Mouse (Mus musculus) midbrain, postnatal 0 days (tissue): ENCODE results near the gene Dbndd1. TPM values are rescaled to one million over a fixed set of nuclear protein-coding genes. Genes with fewer than 3 reads are reported as not detected.
"Not testable (repeated sequence)": the region's sequence is repeated elsewhere in the genome, so short reads cannot be mapped to it uniquely, and the experiment has no call there.

Source experiments
- ATAC-seq: fragments of 200-750 bp; cut with Nextera tagmentation; 2 replicates; pipeline ENCODE4 v1.8.0; 2017; ENCODE audit warnings: moderate number of reproducible peaks, mild to moderate bottlenecking, moderate TSS enrichment, moderate library complexity; ENCODE audit not compliant: low FRiP score
- DNase-seq: peaks from one replicate; pipeline ENCODE4 v3.0.0-alpha.2; 2015; ENCODE audit warnings: low spot score
- H3K27ac ChIP-seq: fragments of 300-500 bp; sonication (generic); 2 replicates; pipeline ENCODE4 v1.5.1; 2014; ENCODE audit warnings: low read depth, mild to moderate bottlenecking, low read length, mixed read lengths
- H3K27me3 ChIP-seq: fragments of 300-500 bp; sonication (generic); 2 replicates; pipeline ENCODE4 v1.6.1; 2014; ENCODE audit warnings: low read length, control low read depth, mixed read lengths; ENCODE audit not compliant: insufficient read depth
- H3K36me3 ChIP-seq: fragments of 300-500 bp; sonication (generic); 2 replicates; pipeline ENCODE4 v1.6.1; 2014; ENCODE audit warnings: low read length, control low read depth, mixed read lengths; ENCODE audit not compliant: insufficient read depth
- H3K4me1 ChIP-seq: fragments of 300-500 bp; sonication (generic); 2 replicates; pipeline ENCODE4 v1.6.1; 2014; ENCODE audit warnings: mild to moderate bottlenecking, control low read depth, antibody characterized with exemption, low read length, mixed read lengths; ENCODE audit not compliant: insufficient read depth
- H3K4me2 ChIP-seq: fragments of 300-500 bp; sonication (generic); 2 replicates; pipeline ENCODE4 v1.6.1; 2014; ENCODE audit warnings: low read depth, mild to moderate bottlenecking, low read length, mixed read lengths; ENCODE audit not compliant: poor library complexity, severe bottlenecking
- H3K4me3 ChIP-seq: fragments of 300-500 bp; sonication (generic); 2 replicates; pipeline ENCODE4 v1.5.1; 2014; ENCODE audit warnings: low read depth, mild to moderate bottlenecking, low read length, moderate library complexity
- H3K9ac ChIP-seq: fragments of 300-500 bp; sonication (generic); replicated peaks from 2 replicates; pipeline ENCODE4 v1.6.1; 2014; ENCODE audit warnings: mild to moderate bottlenecking, low read length, moderate library complexity, mixed read lengths; ENCODE audit not compliant: poor library complexity, severe bottlenecking
- H3K9me3 ChIP-seq: fragments of 300-500 bp; sonication (generic); 2 replicates; pipeline ENCODE4 v1.6.1; 2016; ENCODE audit warnings: low read length, control low read depth
- CTCF ChIP-seq: IDR thresholded peaks from 2 replicates; pipeline ENCODE4 v1.5.1; 2016; ENCODE audit warnings: antibody characterized with exemption, mild to moderate bottlenecking
- WGBS: fragments of 180-500 bp; shearing (Covaris S2); extraction: QIAGEN DNeasy Blood & Tissue Kit; methylation state at CpG from one replicate; pipeline ENCODE4 v1.1.7; 2014; 5-methylcytosine and 5-hydroxymethylcytosine counted together
- polyA plus RNA-seq: library from polyadenylated mRNA; unstranded; fragments of >200 nt; fragmentation: Nextera tagmentation; extraction: Ambion mirVana; gene quantifications from 2 replicates; pipeline ENCODE4 v1.2.1, GENCODE M21; 2015
- total RNA-seq: library from RNA; depleted of rRNA; stranded (reverse); fragments of >200 nt; gene quantifications from 2 replicates; pipeline ENCODE4 v1.2.3, GENCODE M21; 2014; rRNA removed

Gene Dbndd1
- total RNA-seq (96.0 and 101 TPM in 2 replicates), polyA plus RNA-seq (69.6 and 74.9 TPM in 2 replicates)

DNA sequence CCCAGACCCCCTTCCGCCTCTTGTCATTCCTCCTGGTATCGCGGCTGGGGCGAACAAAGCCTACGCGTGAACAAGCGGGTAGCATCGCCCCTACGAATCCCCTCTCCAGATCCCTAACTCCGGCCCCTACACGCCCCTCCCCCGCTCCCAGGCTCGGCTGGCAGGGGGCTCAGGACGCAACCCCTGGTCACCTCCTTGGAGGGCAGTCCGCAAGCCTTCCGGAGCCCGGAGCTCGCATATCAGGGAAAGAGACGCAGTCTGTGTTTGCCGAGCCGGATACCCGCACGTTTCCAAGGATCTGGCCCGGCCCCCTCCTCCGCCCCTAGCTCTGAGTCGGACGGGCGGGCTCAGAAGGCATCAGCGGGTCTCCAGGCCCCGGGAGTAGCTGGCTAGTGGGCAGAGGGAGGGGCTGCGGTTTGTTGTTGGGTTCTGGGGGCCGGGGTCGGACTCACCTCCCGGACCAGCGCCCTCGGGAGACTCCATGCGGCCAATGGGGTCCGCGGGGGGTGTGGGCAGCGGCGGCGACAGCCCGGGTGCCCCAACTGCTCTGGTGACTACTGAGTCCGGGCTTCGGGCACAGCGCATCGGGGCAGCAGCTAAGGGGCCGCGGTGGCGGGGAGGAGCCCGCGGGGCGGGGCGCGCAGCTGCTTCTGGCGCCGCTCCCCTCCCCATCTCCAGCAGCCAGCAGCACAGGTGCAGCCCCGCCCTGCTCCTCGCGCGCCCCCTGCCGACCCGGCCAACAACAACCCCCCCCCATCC lies at the start of gene Dbndd1:
Gene Dbndd1 (minus strand): TSS at position 683 of the 759 bp plus-strand sequence.
- 0% methylated on average over 35 of the region's 63 CpGs for WGBS
- Histone ChIP-seq H3K9me3 (no peaks in the 10 kb centered on the region), H3K4me1 (peaks cover 11% of the 10 kb centered on the region), H3K9ac (peak within 1 kb of the TSS; percentile 91), H3K4me3 (peak within 1 kb of the TSS; percentile 90), H3K27ac (peak within 1 kb of the TSS; percentile 93), H3K4me2 (peak within 1 kb of the TSS; percentile 76), H3K27me3 (no peaks in the 10 kb centered on the region), H3K36me3 (peaks cover 5% of the 10 kb centered on the region)
- DNase-seq: peak; percentile 69
- TF ChIP-seq CTCF: no peak; the same call in 1 of the 2 replicates
- ATAC-seq: peak; percentile 50

DNA sequence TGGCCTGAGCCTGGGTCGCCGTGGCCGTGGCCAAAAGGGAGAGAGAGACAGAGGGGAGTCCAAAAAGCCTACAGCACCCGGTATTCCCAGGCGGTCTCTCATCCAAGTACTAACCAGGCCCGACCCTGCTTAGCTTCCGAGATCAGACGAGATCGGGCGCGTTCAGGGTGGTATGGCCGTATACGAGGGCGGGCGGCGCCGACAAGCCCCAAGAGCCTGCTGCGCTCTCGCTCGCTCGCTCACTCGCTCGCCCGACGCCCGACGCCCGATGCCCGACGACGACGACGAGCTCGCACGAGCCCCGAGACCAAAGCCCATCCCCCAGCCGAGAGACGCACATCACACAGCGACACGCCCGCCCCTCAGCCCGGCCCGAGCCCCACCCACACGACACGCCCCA lies 49.0 kb upstream of the Dbndd1 start:
- ATAC-seq, H3K4me3 ChIP-seq, DNase-seq, H3K36me3 ChIP-seq, H3K9me3 ChIP-seq, H3K27me3 ChIP-seq, H3K4me1 ChIP-seq, H3K9ac ChIP-seq, H3K4me2 ChIP-seq, H3K27ac ChIP-seq: not testable (repeated sequence)
- WGBS: no CpG with 5 or more reads among the region's 45 CpGs

DNA sequence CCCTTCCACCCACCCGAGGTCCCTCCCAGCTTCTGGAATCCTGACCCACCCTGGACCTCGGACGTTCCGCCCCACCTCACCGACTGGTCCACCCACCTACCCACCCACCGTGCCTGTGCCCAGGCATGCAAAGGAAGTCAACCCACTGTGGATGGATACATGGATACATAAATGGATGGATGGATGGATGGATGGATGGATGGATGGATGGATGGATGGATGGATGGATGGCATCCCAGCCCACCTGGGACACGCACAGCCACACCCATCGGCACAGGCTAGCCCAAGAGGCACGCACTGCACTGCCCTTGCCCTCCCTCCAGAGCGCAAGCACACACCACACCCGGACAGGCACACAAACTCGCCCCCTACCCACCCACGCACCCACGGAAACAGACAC lies 22.4 kb upstream of the Dbndd1 start:
- H3K27me3 ChIP-seq, H3K27ac ChIP-seq, H3K9me3 ChIP-seq, H3K4me3 ChIP-seq, DNase-seq, ATAC-seq, H3K4me2 ChIP-seq, H3K9ac ChIP-seq, H3K4me1 ChIP-seq: not testable (repeated sequence)
- peaks cover 35% of the 10 kb centered on the region for H3K36me3 ChIP-seq
- 68% methylated on average over 2 of the region's 14 CpGs for WGBS

DNA sequence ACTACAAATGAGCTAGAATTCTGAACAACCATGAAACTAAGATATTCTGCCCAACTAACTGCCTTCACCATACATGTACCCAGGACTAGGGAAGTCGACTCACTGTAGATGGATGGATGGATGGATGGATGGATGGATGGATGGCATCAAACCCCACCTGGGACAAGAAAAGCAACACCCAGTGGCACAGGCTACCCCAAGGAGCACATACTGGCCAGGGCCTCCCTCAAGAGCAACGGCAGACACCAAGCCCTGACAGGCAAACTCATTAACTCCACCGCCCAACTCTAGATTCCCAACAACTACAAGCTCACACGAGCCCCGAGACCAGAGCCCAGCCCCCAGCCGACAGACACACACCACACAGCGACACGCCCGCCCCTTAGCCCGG lies 21.7 kb upstream of the Dbndd1 start:
- no peak overlapping the region for H3K27ac ChIP-seq
- ATAC-seq (no peak), DNase-seq (no peak)
- no peak overlapping the region for H3K9ac ChIP-seq
- H3K4me3 ChIP-seq: no peak overlapping the region
- no peak for TF ChIP-seq CTCF
- H3K4me2 ChIP-seq: no peak overlapping the region
- 34% methylated on average over 9 of the region's 10 CpGs for WGBS
- H3K4me1 ChIP-seq: no peaks in the 10 kb centered on the region
- H3K9me3 ChIP-seq: no peaks in the 10 kb centered on the region
- H3K36me3 ChIP-seq: peaks cover 41% of the 10 kb centered on the region
- H3K27me3 ChIP-seq: no peaks in the 10 kb centered on the region

DNA sequence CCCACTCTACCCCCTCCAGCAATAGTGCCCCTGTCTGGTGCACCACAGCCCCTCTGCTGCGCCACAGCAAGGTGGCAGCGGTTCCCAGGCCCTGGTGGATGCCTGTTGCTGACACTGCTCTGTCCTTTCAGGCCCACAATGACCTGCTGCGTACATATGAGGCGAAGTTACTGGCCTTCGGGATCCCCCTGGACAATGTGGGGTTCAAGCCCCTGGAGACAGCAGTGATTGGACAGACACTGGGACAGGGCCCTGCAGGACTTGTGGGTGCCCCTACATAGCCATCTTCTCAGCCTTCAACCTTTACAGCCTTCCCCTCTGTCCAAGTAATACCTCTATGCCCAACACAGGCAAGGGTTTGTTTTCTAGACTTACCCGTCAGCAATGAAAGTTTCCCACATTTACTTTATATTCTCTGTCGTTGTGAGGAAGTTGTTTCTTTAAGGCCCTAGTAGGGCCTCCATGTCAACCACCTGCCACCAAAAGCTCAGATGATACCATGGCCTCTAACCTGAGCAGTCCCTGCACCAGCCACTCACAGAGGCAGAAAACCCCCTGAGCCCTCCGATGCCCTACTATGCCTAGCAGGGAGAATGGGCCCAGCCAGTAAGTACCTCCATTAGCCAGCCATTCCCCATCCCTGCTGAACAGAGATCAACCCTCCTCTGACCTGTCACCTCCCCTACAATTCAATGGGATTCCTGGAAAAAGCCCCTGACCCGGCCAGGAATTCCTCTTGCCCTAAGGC lies 21.2 kb upstream of the Dbndd1 start:
- no peak for ATAC-seq
- WGBS: 91% methylated on average over 9 of the region's 9 CpGs
- Histone ChIP-seq H3K9ac (no peak overlapping the region), H3K36me3 (peaks cover 47% of the 10 kb centered on the region), H3K4me2 (no peak overlapping the region), H3K9me3 (no peaks in the 10 kb centered on the region), H3K27me3 (no peaks in the 10 kb centered on the region), H3K27ac (no peak overlapping the region), H3K4me3 (no peak overlapping the region), H3K4me1 (no peaks in the 10 kb centered on the region)
- DNase-seq: no peak
- TF ChIP-seq CTCF: no peak
